Mouse (Mus musculus): ENCODE measurements around the gene Stk39. TPM values are rescaled to one million over a fixed set of nuclear protein-coding genes. Genes with fewer than 3 reads are reported as not detected.

Stk39 gene
- total RNA-seq (2021) = 10 to 100 TPM; 47.8 to 54.7 TPM
- long read RNA-seq, transcript Stk39-201 (18 exons, 3,536 nt) = major isoform, 22 of 35 reads
- long read RNA-seq, partial matches to known transcripts = 9 of 35 reads
- long read RNA-seq, other reads (novel, unspliced or antisense) = 4 of 35 reads

DNA sequence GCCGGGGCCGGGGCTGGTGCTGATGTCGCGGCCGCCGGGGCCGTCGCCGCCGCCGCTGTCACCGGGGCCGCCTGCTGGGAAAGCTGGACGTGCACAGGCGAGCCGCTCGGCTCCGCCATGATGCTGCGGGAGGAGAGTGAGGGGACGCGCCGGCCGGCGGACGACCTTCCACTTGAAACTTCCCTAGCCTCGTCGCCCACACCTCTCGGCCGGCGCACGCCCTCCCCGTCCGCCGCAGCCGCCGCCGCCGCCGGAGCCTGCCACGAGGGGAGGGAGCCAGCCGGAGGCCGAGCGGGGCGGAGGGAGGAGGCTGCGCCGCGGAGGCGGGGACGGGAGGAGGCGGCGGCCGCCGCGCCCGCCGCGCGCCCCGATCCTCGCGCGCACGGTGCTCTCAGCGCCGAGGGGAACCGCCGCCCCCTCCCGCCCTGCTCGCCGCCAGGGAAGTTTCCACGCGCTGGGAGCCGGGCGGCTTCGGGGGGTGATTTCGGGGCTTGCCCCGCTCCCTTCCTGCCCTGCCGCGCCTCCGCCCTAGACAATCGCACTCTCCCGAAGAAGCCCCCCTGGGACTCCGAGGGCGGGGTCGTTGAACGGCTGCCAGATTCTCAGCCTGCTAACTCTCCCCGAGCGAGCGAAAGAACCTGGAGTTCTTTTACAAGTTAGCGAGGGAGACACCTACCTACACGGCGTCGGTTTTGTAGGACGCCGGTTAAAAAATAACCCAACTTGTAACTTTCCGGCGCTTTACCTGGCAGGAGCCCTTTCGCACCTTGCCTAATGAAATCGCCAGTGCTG lies at the start of gene Stk39:
TSS of gene Stk39 (minus strand) at position 510 of the 792 bp plus-strand sequence.
- DNase-seq (ENCODE audit: low spot score in 2 of 2) = peak; percentile 67 to 78

DNA sequence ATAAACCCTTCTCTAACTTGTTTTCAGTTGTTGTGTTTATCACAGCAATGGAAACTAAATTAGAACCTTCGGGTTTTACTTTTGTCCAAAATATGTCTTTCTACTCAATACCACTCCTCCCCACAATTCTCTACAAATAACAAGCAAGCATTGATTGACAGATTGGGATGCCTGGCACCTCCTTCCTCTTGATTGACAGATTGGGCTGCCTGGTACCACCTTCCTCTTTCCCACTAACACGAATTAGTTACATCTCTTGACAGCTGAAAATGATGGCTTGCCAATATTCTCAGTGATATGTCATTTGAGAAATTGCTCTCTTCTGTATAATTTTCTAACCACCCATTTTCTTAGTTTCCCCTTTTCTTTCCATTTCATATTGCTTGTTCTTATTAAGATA lies 43.3 kb upstream of the Stk39 start:
- no peak for DNase-seq (ENCODE audit: low spot score in 2 of 2)

- no peak for DNase-seq (ENCODE audit: low spot score in 2 of 2)
These were observed 31.1 kb upstream of the Stk39 start for GRCm38 (mm10) chr2:68503202-68503601.

GRCm38 (mm10) chr2:68502734-68503133 lies 30.7 kb upstream of the Stk39 start:
- no peak for DNase-seq (ENCODE audit: low spot score in 2 of 2)

DNA sequence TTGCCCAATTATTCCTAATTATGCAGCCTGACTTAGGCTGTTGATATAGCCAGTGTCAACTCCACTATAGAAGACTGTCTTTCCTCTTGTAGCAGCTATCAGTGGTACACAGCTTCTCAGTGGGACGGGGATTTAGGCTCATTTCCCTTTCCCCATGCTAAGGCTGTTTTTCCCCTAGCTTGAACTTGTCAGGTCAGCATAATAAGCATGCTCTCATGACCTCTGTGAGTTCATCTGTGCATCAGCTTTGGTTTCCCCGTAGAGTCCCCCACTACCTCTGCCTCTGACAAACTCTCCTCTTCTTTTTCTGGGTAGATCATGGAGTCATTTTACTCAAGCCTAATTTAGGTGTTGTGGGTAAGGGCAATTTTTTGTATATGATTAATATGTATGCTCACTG lies 30.2 kb upstream of the Stk39 start:
- DNase-seq (ENCODE audit: low spot score in 2 of 2) = no peak

DNA sequence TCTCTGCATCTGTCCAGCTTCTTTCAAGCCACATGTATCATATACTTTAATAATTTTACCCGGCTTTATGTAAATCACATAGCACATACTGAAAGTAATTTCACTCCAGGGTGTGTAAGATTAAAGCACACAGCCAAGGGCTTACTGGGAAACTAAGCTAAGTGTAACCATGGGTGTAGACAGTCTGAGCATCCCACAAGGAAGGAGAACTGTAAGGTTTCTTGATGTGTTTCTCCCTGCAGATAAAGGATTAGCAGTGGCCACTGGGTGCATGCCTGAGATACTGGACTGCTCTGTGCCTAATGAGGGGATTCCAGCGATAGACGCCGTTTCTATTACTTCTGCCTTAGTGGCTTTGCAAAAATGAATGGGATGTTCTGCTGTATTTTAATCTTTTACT lies 14.2 kb upstream of the Stk39 start:
- DNase-seq (ENCODE audit: low spot score in 2 of 2) = no peak

DNA sequence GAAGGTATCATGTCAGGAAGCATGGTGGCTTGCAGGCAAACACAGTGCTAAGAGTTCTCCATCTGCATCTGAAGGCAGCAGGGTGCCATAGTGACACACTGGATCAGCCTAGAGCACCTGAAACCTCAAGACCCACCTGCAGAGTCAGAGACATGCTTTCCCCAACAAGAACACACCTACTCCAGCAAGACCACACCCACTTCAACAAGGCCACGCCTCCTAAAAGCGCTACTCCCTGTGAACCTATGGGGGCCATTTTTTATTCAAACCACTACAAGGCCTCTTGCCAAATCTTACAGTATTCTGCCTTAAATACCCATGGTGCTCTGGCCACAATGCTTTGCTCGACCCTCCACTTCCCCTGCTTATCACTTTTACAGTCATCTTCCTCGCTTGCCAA lies 13.1 kb upstream of the Stk39 start:
- DNase-seq (ENCODE audit: low spot score in 2 of 2) = no peak

- DNase-seq (ENCODE audit: low spot score in 2 of 2) = no peak
These were observed 10.8 kb upstream of the Stk39 start for GRCm38 (mm10) chr2:68482896-68483295.

- peak in 1 of 2 experiments; percentile 23 for DNase-seq (ENCODE audit: low spot score in 2 of 2)
These were observed 7.8 kb upstream of the Stk39 start for GRCm38 (mm10) chr2:68479823-68480222.

- no peak for DNase-seq (ENCODE audit: low spot score in 2 of 2)
These were observed 853 bp upstream of the Stk39 start for GRCm38 (mm10) chr2:68472921-68473320.

DNA sequence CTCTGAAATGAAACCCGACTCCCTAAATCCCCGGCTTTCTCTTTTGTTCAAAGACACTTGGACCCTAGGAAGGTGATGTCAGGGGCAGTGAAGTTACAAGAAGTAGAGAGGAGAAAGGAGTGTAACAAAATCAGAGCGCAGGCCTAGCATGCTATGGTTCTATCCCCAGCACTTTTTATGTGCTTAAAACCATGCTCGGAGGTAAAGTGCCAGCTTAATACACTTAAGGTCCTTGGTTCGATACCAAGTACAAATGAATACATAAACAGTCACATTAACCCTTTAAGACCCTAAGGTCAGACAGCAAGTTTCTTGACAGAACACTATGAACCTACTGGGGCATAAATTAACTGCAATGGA lies 463 bp upstream of the Stk39 start:
- DNase-seq (ENCODE audit: low spot score in 2 of 2) = no peak

- peak; percentile 50 to 70 for DNase-seq (ENCODE audit: low spot score in 2 of 2)
These were observed 943 bp downstream of the Stk39 start for GRCm38 (mm10) chr2:68470891-68471758.

GRCm38 (mm10) chr2:68469491-68469890 lies 2.6 kb downstream of the Stk39 start:
- no peak for DNase-seq (ENCODE audit: low spot score in 2 of 2)

- DNase-seq (ENCODE audit: low spot score in 2 of 2) = peak; percentile 16 to 35
These were observed 3.4 kb downstream of the Stk39 start for GRCm38 (mm10) chr2:68468698-68469097.

GRCm38 (mm10) chr2:68468259-68468658 lies 3.8 kb downstream of the Stk39 start:
- no peak for DNase-seq (ENCODE audit: low spot score in 2 of 2)

GRCm38 (mm10) chr2:68467085-68467978 lies 4.7 kb downstream of the Stk39 start:
- no peak for DNase-seq (ENCODE audit: low spot score in 2 of 2)

DNA sequence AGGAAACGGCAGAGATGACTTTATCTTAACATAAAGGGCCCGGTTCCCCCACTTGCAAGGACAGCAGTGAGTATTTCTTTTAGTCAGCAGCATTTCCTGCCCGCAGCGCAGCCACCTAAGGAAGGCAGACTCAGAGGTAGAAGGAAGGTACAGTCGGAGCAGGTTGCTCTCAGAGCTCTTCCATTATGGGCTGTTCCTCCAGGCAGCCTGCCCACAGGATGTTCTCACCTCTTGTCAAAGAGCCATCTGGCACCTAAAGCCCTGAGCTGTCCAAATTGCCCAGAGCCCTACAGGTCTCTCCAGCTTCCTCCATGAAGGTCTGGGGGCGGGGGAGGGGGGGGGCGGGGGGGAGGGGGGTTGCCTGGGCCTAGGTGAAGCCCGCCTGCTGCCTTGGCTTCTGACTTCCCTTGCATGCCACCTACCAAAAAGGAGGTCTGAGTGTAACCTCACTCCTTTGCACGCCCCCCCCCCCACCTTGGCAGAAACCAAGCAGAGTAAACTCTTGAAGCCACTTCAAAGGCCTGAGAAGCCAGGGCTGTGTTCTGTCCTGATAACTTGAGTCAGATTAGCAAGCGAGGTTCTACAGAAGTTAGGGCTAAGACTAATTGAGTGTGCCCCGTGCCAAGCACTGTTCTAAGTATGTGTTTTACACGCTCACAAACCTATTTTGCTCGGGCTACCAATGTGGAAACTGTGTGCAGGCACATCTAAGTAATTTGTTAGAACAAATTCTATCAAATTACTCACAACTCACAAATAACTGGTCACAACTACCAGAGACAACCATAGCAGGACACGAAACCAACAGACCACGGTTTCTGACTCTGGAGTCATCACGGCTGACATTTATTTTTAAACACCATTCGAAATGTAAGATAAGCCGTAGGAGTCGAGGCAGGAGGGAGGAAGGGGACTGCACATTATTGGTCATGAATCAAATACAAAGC lies 5.7 kb downstream of the Stk39 start:
- peak in 1 of 2 experiments; percentile 14 for DNase-seq (ENCODE audit: low spot score in 2 of 2)

DNA sequence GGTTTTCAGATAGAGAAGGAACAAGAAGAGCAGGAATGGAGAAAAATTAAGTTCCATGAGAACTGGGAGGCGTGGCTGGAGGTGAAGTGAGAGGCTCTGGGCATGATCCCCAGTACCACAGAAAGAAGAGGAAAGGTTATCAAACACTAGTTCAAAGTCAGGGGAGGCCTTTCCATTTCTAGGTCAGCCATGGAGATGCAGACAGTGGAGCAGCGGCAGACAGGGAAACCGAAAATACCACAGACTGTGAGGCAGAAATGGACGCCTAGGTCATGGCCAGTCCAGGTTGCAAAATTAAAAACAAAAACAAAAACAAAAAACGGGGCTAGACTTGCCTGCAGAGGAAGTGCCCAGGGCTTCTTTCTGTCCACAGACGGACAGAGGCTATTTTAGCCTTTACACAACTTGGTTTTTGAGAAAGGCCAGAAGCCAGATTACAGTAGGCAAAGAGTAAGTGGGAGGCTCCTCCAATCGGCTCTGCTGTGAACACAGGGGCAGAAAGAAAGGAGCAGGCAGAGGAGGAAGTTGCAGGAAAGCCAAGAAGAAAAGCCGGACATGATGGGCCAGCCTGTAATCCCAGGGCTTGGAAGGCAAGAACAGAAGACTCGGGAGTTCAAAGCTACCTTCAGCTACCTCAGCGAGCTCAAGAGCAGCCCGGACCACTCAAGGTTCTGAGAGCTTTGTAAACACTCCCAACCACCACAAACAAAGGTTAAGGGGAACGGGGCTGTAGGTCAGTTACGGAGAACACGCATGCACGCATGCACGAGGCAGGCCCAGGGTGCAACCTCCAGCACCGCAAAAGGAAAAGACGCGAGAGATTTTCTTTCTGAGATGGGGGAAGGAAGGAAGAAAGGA lies 6.6 kb downstream of the Stk39 start:
- DNase-seq (ENCODE audit: low spot score in 2 of 2) = no peak

DNA sequence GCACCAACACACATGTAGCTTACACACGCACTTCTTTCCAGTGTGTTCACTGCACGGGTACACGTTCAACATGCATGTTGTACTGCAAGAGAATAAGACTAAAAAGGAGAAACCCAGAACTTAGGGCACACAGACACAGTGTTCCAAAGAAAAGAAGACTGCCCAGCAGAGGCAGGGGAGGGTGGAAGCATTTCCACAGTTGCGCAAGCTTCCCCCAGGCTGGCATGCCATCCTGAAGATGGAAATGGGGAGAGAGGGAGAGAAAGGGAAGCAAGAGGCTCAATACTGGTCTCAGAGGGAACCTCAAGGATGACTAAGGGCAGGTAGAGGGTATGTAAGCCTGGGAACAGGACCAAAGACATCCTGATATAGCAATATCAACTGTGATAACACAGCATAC lies 7.6 kb downstream of the Stk39 start:
- no peak for DNase-seq (ENCODE audit: low spot score in 2 of 2)

All from layer of hippocampus, postnatal 10 days (tissue).